Mouse (Mus musculus): ENCODE measurements around the gene Slc25a12. TPM values are rescaled to one million over a fixed set of nuclear protein-coding genes. Genes with fewer than 3 reads are reported as not detected.

Slc25a12 gene
- polyA plus RNA-seq, 1 experiment from 2014 or later = 27.7 TPM

Other genes with a start within 250 kb of the Slc25a12 start
- gene Cybrd1, start 249.8 kb downstream of the Slc25a12 start, polyA plus RNA-seq (2015; fragmentation: Nextera tagmentation; extraction: Ambion mirVana) = 0.60 and 0.85 TPM in 2 replicates
- gene Dync1i2, start 156.0 kb downstream of the Slc25a12 start, polyA plus RNA-seq (2015; fragmentation: Nextera tagmentation; extraction: Ambion mirVana) = 30.9 and 42.0 TPM in 2 replicates
- gene Hat1, start 21.2 kb upstream of the Slc25a12 start, polyA plus RNA-seq (2015; fragmentation: Nextera tagmentation; extraction: Ambion mirVana) = 164 and 193 TPM in 2 replicates
- 23.2 and 24.9 TPM in 2 replicates for gene Metap1d, start 85.5 kb upstream of the Slc25a12 start, polyA plus RNA-seq (2015; fragmentation: Nextera tagmentation; extraction: Ambion mirVana)
- 0.07 TPM in 1 of 2 replicates, not detected in the other for gene Dlx1, start 160.4 kb upstream of the Slc25a12 start, polyA plus RNA-seq (2015; fragmentation: Nextera tagmentation; extraction: Ambion mirVana)
- not detected in 2 replicates for gene Dlx2, start 179.0 kb upstream of the Slc25a12 start, polyA plus RNA-seq (2015; fragmentation: Nextera tagmentation; extraction: Ambion mirVana)

Data from liver, embryonic 13.5 days (tissue).